8 mouse cellular contexts compared by ENCODE assay signal in genomic region chr11:103132576-103133455, GRCm38 (mm10). TPM values are rescaled to one million over a fixed set of nuclear protein-coding genes. Genes with fewer than 3 reads are reported as not detected.
DNase-seq lines count a peak whose midpoint lies in the region; ATAC-seq lines count a peak whose summit lies in the region.

No protein-coding gene starts in this region.

- peak; percentile 100 for DNase-seq in R1 (ENCODE audit: low read depth, low spot score)
- peak; percentile 100 for DNase-seq in cerebellum, postnatal 25 days
- DNase-seq in frontal cortex, postnatal 25 days (ENCODE audit: low spot score in 2 of 2) = peak; percentile 100
- DNase-seq in hindbrain, embryonic 14.5 days (ENCODE audit: low spot score) = peak; percentile 100
- DNase-seq in layer of hippocampus, postnatal 36 days = peak; percentile 100
- DNase-seq in lung, postnatal 36 days = peak; percentile 100
- DNase-seq in retina, postnatal 1 day = peak; percentile 100
- peak; percentile 99 to 100 for DNase-seq in urinary bladder, adult 18-20 months (ENCODE audit: low spot score in 2 of 2)

- peaks cover 37% of the 10 kb centered on the region for H3K4me1 ChIP-seq in hindbrain, embryonic 14.5 days (replicated peaks; ENCODE audit: control insufficient read depth, insufficient read depth, low read length)

- no peaks in the 10 kb centered on the region for H3K27me3 ChIP-seq in hindbrain, embryonic 14.5 days (ENCODE audit: control insufficient read depth, insufficient read depth, low read length)

- H3K36me3 ChIP-seq in hindbrain, embryonic 14.5 days (replicated peaks; ENCODE audit: control insufficient read depth, insufficient read depth) = no peaks in the 10 kb centered on the region

- H3K4me2 ChIP-seq in hindbrain, embryonic 14.5 days (replicated peaks) = peak overlapping the region; percentile 91

- peak overlapping the region; percentile 93 for H3K4me3 ChIP-seq in hindbrain, embryonic 14.5 days (replicated peaks; ENCODE audit: low read length)

- peak overlapping the region; percentile 99 for H3K27ac ChIP-seq in hindbrain, embryonic 14.5 days

- peak overlapping the region; percentile 100 for H3K9ac ChIP-seq in hindbrain, embryonic 14.5 days

- H3K9me3 ChIP-seq in hindbrain, embryonic 14.5 days (ENCODE audit: control insufficient read depth, low read length) = no peaks in the 10 kb centered on the region

- WGBS in hindbrain, embryonic 14.5 days = under 1% methylated on average over 58 of the region's 58 CpGs

- peak; percentile 94 for ATAC-seq in hindbrain, embryonic 14.5 days (ENCODE audit: low FRiP score)

RNA-seq across cellular contexts. Expression of gene Hexim2, which starts 0.6 kb away (rescaled TPM):
- 20.9 and 24.2 TPM in 2 replicates for polyA plus RNA-seq in hindbrain, embryonic 14.5 days (2014; fragmentation: Nextera tagmentation; extraction: Ambion mirVana)
- 10 to 100 TPM; 14.8 to 14.9 TPM for total RNA-seq in layer of hippocampus, postnatal 36 days (2021)

RNA-seq across cellular contexts. Expression of gene Hexim1, which starts 16.8 kb away (rescaled TPM):
- polyA plus RNA-seq in hindbrain, embryonic 14.5 days (2014; fragmentation: Nextera tagmentation; extraction: Ambion mirVana) = 5.3 and 5.6 TPM in 2 replicates
- total RNA-seq in layer of hippocampus, postnatal 36 days (2021) = 10 to 100 TPM; 52.7 to 56.1 TPM

RNA-seq across cellular contexts. Expression of gene Acbd4, which starts 31.3 kb away (rescaled TPM):
- 8.3 and 10.6 TPM in 2 replicates for polyA plus RNA-seq in hindbrain, embryonic 14.5 days (2014; fragmentation: Nextera tagmentation; extraction: Ambion mirVana)
- total RNA-seq in layer of hippocampus, postnatal 36 days (2021) = 10 to 100 TPM; 76.4 to 86.1 TPM

RNA-seq across cellular contexts. Expression of gene Plcd3, which starts 31.4 kb away (rescaled TPM):
- 1.7 and 1.9 TPM in 2 replicates for polyA plus RNA-seq in hindbrain, embryonic 14.5 days (2014; fragmentation: Nextera tagmentation; extraction: Ambion mirVana)
- 1 to 10 TPM; 9.5 TPM for total RNA-seq in layer of hippocampus, postnatal 36 days (2021)

RNA-seq across cellular contexts. Expression of gene Fmnl1, which starts 38.1 kb away (rescaled TPM):
- 6.1 and 8.0 TPM in 2 replicates for polyA plus RNA-seq in hindbrain, embryonic 14.5 days (2014; fragmentation: Nextera tagmentation; extraction: Ambion mirVana)
- total RNA-seq in layer of hippocampus, postnatal 36 days (2021) = 100 to 1,000 TPM; 136 to 154 TPM

Comparison
In these comparisons a context has a peak if more than half of its experiments do, and no peak if none do; other contexts are left out.
1. Peak in every context shown above with its lines: DNase-seq, ATAC-seq, H3K4me3 ChIP-seq and H3K27ac ChIP-seq.